Mouse (Mus musculus): ENCODE results near the gene Rbm18. TPM values are rescaled to one million over a fixed set of nuclear protein-coding genes. Genes with fewer than 3 reads are reported as not detected.

The Rbm18 gene
- polyA plus RNA-seq, 1 experiment, result 4.3 TPM

DNA sequence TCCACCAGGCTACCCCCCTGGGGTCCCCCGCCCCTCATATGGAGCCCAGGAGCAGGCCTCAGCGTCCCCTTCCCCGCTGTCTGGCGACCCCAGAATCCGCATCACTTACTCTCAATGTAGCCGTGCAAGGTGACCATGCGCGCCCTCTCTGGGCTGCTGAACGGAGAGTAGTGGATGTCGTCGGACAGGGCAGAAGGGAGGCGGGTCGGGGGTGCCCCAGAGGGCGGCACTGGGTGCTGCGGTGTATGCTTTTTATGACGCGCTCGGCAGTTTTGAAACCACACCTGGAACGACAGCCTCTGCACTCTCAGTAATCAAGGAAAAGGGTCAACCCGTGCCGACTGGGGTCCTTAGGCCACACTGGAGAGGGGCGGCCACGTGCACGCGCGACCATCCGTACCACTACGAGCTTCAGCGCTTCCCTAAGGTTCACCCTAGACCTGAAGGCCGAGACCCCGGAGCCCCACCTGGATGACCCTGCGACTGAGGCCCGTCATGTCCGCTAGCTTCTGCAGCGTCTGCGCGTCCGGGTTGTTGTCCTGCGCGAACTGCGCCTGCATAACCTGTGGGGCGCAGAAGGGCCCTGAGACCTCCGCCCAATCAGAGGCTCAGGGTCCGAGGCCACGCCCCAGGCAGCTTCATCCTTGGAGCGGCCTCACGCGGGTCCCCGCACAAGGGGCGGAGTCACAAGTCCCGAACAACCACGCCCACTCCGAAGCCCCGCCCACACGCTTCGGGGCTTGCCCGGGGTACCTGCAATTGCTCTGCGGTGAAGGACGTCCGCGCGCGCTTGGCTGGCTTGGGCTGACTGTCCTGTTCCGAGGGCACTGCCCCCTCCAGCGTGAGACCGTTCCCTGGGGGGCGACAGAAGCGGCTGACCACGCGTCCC, 45.5 kb downstream of the Rbm18 start:
- Histone ChIP-seq H3K27me3 (ENCODE audit: control insufficient read depth, insufficient read depth, low read length) (peaks cover 56% of the 10 kb centered on the region), H3K27ac (ENCODE audit: insufficient read depth, low read depth, low read length) (no peak overlapping the region), H3K4me3 (ENCODE audit: low read depth, low read length) (peak overlapping the region; percentile 52), H3K4me1 (ENCODE audit: control insufficient read depth, insufficient read depth, insufficient read length, low read length) (peaks cover 8% of the 10 kb centered on the region), H3K36me3 (ENCODE audit: control insufficient read depth, insufficient read depth, low read length) (no peaks in the 10 kb centered on the region)
- TF ChIP-seq CTCF (IDR thresholded peaks at IDR 0.05; ENCODE audit: extremely low read depth, insufficient read length, insufficient replicate concordance, low read depth, low read length) (no peak), POLR2A (IDR thresholded peaks at IDR 0.05; ENCODE audit: low read depth, low read length) (no peak)
- 7% methylated on average over 70 of the region's 70 CpGs for WGBS

DNA sequence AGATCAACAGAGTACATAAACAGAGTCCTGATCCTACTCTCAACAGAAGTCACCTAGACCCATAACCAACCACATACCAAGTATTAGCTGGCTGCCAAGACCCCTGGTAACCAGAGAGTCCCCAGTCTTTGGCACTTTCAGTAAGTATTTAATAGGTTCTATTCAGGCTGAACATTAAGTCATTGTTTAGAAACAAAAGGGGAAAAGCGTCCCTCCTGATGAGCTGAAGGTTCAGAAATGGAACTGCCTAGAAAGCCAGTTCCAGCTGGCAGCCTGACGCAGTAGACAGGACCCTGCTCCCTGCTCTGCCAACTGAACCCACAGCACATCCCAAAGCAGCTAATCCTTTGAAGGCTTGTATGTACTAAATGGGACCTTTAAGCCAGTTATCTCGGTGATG, 47.4 kb downstream of the Rbm18 start:
- Histone ChIP-seq H3K4me1 (ENCODE audit: control insufficient read depth, insufficient read depth, insufficient read length, low read length) (peaks cover 8% of the 10 kb centered on the region), H3K27ac (ENCODE audit: insufficient read depth, low read depth, low read length) (no peak overlapping the region), H3K4me3 (ENCODE audit: low read depth, low read length) (no peak overlapping the region), H3K36me3 (ENCODE audit: control insufficient read depth, insufficient read depth, low read length) (no peaks in the 10 kb centered on the region), H3K27me3 (ENCODE audit: control insufficient read depth, insufficient read depth, low read length) (peaks cover 42% of the 10 kb centered on the region)
- WGBS, result 48% methylated on average over 3 of the region's 3 CpGs
- no peak for TF ChIP-seq POLR2A (IDR thresholded peaks at IDR 0.05; ENCODE audit: low read depth, low read length)
- no peak for TF ChIP-seq CTCF (IDR thresholded peaks at IDR 0.05; ENCODE audit: extremely low read depth, insufficient read length, insufficient replicate concordance, low read depth, low read length)

DNA sequence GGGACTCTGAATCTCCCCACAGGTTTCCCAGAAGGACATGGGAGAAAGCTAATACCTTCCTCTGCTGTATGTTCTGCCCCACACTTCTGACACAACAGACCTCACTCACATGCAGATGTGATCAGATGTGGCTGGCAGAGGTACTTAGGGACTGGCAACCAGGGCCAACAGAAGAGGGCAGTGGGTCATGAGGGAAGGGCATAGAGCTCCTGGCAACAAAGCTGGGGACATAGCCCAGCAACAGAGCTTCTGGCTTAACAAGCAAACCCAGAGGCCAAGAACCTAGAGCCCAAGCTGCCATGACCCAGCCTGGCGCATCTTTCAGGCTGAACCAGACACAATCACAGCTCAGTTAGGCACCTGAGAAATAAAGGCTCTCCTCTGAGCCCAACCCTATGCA, 51.5 kb downstream of the Rbm18 start:
- Histone ChIP-seq H3K4me3 (ENCODE audit: low read depth, low read length) (no peak overlapping the region), H3K27ac (ENCODE audit: insufficient read depth, low read depth, low read length) (no peak overlapping the region), H3K27me3 (ENCODE audit: control insufficient read depth, insufficient read depth, low read length) (peaks cover 11% of the 10 kb centered on the region), H3K4me1 (ENCODE audit: control insufficient read depth, insufficient read depth, insufficient read length, low read length) (no peaks in the 10 kb centered on the region), H3K36me3 (ENCODE audit: control insufficient read depth, insufficient read depth, low read length) (no peaks in the 10 kb centered on the region)
- TF ChIP-seq POLR2A (IDR thresholded peaks at IDR 0.05; ENCODE audit: low read depth, low read length), result no peak
- no peak for TF ChIP-seq CTCF (IDR thresholded peaks at IDR 0.05; ENCODE audit: extremely low read depth, insufficient read length, insufficient replicate concordance, low read depth, low read length)
- 100% methylated on average over 1 of the region's 1 CpGs for WGBS

DNA sequence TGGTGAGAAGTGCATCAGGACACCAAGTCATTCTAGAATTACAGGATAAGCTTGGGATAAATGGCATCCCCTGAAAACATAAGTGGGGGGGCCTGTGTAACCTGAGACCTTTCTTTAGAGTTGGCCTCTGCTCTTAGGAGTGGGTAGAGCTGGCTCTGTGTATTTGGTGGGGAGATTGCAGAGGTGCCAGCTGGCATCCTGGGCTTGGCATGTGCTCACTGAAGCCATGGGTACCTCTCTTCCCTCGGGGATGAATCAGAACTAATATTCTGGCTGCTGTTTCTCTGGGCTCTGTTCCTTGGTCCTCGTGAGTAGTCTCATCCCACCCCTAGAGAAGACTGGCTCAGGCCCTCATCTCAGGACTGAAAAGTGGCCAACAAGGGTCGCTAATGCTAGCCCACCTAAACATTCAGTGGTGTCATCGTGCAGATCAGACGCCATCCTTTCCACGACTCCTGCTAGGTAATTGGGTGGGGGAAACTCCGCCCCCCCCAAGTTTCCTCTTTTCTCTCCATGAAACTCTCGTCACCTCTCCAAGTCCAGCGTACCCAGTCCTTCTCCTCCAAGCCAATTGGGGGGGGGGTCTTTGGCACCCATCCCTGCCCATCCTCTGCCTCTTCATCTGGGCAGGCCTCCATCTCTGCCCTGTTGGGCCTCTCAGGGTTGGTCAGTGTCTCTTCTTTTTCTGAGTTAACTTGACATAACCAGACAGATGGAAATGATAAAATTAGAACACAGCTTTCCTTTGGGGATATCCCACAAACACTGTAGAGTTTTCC, 53.6 kb downstream of the Rbm18 start:
- no peak overlapping the region for H3K27ac ChIP-seq (ENCODE audit: insufficient read depth, low read depth, low read length)
- 80% methylated on average over 9 of the region's 9 CpGs for WGBS

DNA sequence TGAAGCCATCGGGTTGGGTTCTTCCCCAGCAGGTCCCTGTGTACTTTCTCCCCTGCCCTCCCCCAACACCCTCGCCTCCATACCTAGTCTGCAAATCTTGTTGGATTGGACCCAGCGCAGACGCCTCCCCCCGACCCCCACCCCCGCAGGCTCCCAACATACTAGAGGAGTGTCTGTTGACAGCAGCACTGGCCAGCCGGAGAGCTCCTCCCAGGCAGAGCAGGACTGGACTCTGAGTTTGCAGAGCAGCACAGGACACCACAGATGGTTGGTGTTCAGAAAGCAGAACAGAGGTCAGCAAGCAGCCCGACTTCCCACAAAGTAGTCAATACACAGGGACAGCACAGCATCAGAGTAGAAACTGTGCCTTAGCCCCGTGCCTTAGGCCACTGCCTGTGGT, 55.1 kb downstream of the Rbm18 start:
- H3K4me3 ChIP-seq (ENCODE audit: low read depth, low read length), result no peak overlapping the region
- H3K27ac ChIP-seq (ENCODE audit: insufficient read depth, low read depth, low read length), result no peak overlapping the region
- TF ChIP-seq POLR2A (IDR thresholded peaks at IDR 0.05; ENCODE audit: low read depth, low read length) (no peak), CTCF (IDR thresholded peaks at IDR 0.05; ENCODE audit: extremely low read depth, insufficient read length, insufficient replicate concordance, low read depth, low read length) (no peak)
- 16% methylated on average over 9 of the region's 9 CpGs for WGBS
- peaks cover 3% of the 10 kb centered on the region; the same call in 1 of the 2 replicates for H3K27me3 ChIP-seq (ENCODE audit: control insufficient read depth, insufficient read depth, low read length)
- H3K4me1 ChIP-seq (ENCODE audit: control insufficient read depth, insufficient read depth, insufficient read length, low read length), result no peaks in the 10 kb centered on the region
- no peaks in the 10 kb centered on the region for H3K36me3 ChIP-seq (ENCODE audit: control insufficient read depth, insufficient read depth, low read length)

More for the DNA sequence above, 53.6 kb downstream of the Rbm18 start:
- TF ChIP-seq POLR2A (IDR thresholded peaks at IDR 0.05; ENCODE audit: low read depth, low read length) (no peak), CTCF (IDR thresholded peaks at IDR 0.05; ENCODE audit: extremely low read depth, insufficient read length, insufficient replicate concordance, low read depth, low read length) (no peak)
- Histone ChIP-seq H3K27me3 (ENCODE audit: control insufficient read depth, insufficient read depth, low read length) (0 out of 2 replicates have a peak, but pooled peaks cover 5% of the 10 kb centered on the region), H3K4me1 (ENCODE audit: control insufficient read depth, insufficient read depth, insufficient read length, low read length) (no peaks in the 10 kb centered on the region), H3K36me3 (ENCODE audit: control insufficient read depth, insufficient read depth, low read length) (no peaks in the 10 kb centered on the region), H3K4me3 (ENCODE audit: low read depth, low read length) (no peak overlapping the region)

DNA sequence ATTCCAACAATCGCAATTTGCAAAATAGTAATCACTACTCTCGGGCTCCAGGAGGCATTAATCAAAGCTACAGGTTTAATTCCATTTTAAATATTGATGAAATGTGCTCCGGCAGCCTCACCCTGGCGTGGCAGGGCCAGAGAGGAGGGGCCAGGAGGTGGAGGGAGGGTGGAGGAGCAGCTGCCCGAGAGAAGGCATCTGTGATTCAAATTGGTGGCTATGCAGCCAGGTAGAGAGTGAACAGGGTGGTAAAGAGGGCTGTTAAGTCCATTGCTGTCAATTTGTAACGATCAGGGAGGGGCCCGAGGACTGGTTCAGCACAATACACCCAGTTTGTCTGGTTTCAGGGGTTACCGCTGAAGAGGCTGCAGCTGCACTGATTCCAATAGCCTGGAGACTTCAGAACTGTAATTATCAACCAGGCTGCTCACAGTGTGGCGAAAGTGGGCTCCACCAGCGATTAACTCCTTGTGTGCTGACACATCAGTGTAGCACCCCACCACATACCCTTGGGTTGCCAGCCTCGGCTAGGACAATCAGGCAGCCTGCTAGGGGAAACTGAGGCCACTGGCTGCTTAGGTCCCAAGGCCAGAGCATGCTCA, 59.3 kb downstream of the Rbm18 start:
- no peaks in the 10 kb centered on the region for H3K36me3 ChIP-seq (ENCODE audit: control insufficient read depth, insufficient read depth, low read length)
- H3K4me3 ChIP-seq (ENCODE audit: low read depth, low read length), result no peak overlapping the region
- TF ChIP-seq POLR2A (IDR thresholded peaks at IDR 0.05; ENCODE audit: low read depth, low read length), result no peak
- no peak for TF ChIP-seq CTCF (IDR thresholded peaks at IDR 0.05; ENCODE audit: extremely low read depth, insufficient read length, insufficient replicate concordance, low read depth, low read length)
- H3K27ac ChIP-seq (ENCODE audit: insufficient read depth, low read depth, low read length), result no peak overlapping the region
- H3K27me3 ChIP-seq (ENCODE audit: control insufficient read depth, insufficient read depth, low read length), result peaks cover 3% of the 10 kb centered on the region; the same call in 1 of the 2 replicates
- WGBS, result 17% methylated on average over 11 of the region's 11 CpGs
- H3K4me1 ChIP-seq (ENCODE audit: control insufficient read depth, insufficient read depth, insufficient read length, low read length), result no peaks in the 10 kb centered on the region
